Mouse (Mus musculus): ENCODE data around the gene Pbx1. TPM values are rescaled to one million over a fixed set of nuclear protein-coding genes. Genes with fewer than 3 reads are reported as not detected.

The Pbx1 gene
- polyA plus RNA-seq, 1 experiment from 2014 or later = 23.2 TPM

GRCm38 (mm10) chr1:168167781-168168180 lies 264.3 kb downstream of the Pbx1 start:
- Histone ChIP-seq H3K4me2 (replicated peaks; ENCODE audit: low read depth) (no peak overlapping the region), H3K9ac (ENCODE audit: low read length) (no peak overlapping the region), H3K27me3 (ENCODE audit: control insufficient read depth, insufficient read depth, low read length) (no peaks in the 10 kb centered on the region), H3K4me3 (ENCODE audit: low read depth, low read length) (no peak overlapping the region), H3K4me1 (replicated peaks; ENCODE audit: control insufficient read depth, insufficient read depth) (0 out of 2 replicates have a peak, but pooled peaks cover 2% of the 10 kb centered on the region), H3K36me3 (ENCODE audit: control insufficient read depth, insufficient read depth, low read length) (no peaks in the 10 kb centered on the region), H3K9me3 (ENCODE audit: control insufficient read depth, low read length) (no peaks in the 10 kb centered on the region), H3K27ac (replicated peaks) (no peak overlapping the region)
- no peak for TF ChIP-seq EP300 (optimal IDR thresholded peaks at IDR 0.05)
- DNase-seq (ENCODE audit: low spot score) (no peak), ATAC-seq (ENCODE audit: low FRiP score, low TSS enrichment) (no peak)
- 93% methylated on average over 5 of the region's 5 CpGs for WGBS

- no peak for ATAC-seq (ENCODE audit: low FRiP score, low TSS enrichment)
- H3K9ac ChIP-seq (ENCODE audit: low read length) = no peak overlapping the region
- H3K4me3 ChIP-seq (ENCODE audit: low read depth, low read length) = no peak overlapping the region
- H3K36me3 ChIP-seq (ENCODE audit: control insufficient read depth, insufficient read depth, low read length) = no peaks in the 10 kb centered on the region
- DNase-seq (ENCODE audit: low spot score) = no peak
- H3K4me2 ChIP-seq (replicated peaks; ENCODE audit: low read depth) = no peak overlapping the region
- no peaks in the 10 kb centered on the region for H3K27me3 ChIP-seq (ENCODE audit: control insufficient read depth, insufficient read depth, low read length)
- 90% methylated on average over 2 of the region's 2 CpGs for WGBS
- no peaks in the 10 kb centered on the region for H3K9me3 ChIP-seq (ENCODE audit: control insufficient read depth, low read length)
- 0 out of 2 replicates have a peak, but pooled peaks cover 2% of the 10 kb centered on the region for H3K4me1 ChIP-seq (replicated peaks; ENCODE audit: control insufficient read depth, insufficient read depth)
- no peak overlapping the region for H3K27ac ChIP-seq (replicated peaks)
- no peak for TF ChIP-seq EP300 (optimal IDR thresholded peaks at IDR 0.05)
- no peak for TF ChIP-seq CTCF (IDR thresholded peaks at IDR 0.05; ENCODE audit: low read depth)
Measured at GRCm38 (mm10) chr1:168166841-168167240, 265.2 kb downstream of the Pbx1 start.

- H3K27ac ChIP-seq (replicated peaks) = no peak overlapping the region
- no peak for TF ChIP-seq EP300 (optimal IDR thresholded peaks at IDR 0.05)
Measured at GRCm38 (mm10) chr1:168164945-168165344, 267.1 kb downstream of the Pbx1 start.

DNA sequence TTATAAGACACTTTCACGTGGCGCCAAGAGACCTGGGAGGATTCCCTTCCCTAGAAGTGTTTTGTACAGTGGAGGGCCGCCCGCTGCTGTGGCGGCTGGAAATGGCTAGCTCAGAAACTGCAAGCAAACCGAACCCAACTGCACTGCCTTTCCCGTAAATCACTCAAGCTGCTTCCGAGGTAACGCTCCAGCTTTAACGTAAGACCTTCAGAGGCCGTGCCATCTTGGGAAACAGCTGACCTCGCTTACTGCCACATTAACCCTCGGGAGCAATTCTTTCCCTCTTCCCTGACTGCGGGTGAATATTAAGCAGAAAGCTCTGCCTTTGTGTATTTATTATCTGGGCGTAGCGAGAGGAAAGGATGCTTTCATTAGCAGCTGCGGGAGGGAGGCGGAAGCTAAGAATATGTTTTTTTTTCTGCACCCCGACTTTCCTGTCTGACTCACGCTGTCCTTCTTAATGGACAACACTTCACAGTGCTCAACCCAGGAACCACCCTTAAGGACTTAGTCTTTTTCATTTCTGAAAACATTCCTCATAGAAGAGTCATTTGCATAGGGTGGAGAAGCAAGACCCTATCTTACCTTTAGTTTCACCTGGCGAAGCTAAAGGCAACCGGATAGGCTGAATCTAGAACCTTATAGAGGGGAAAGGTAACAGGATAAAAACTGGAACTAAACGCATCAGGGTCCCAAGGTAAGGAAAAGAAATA lies 268.4 kb downstream of the Pbx1 start:
- H3K9me3 ChIP-seq (ENCODE audit: control insufficient read depth, low read length) = no peaks in the 10 kb centered on the region
- no peak overlapping the region; the same call in 1 of the 2 replicates for H3K4me2 ChIP-seq (replicated peaks; ENCODE audit: low read depth)
- no peaks in the 10 kb centered on the region for H3K36me3 ChIP-seq (ENCODE audit: control insufficient read depth, insufficient read depth, low read length)
- H3K27me3 ChIP-seq (ENCODE audit: control insufficient read depth, insufficient read depth, low read length) = no peaks in the 10 kb centered on the region
- no peak overlapping the region for H3K4me3 ChIP-seq (ENCODE audit: low read depth, low read length)
- ATAC-seq (ENCODE audit: low FRiP score, low TSS enrichment) (peak; percentile 78), DNase-seq (ENCODE audit: low spot score) (peak; percentile 19)
- WGBS = 39% methylated on average over 23 of the region's 23 CpGs
- H3K9ac ChIP-seq (ENCODE audit: low read length) = no peak overlapping the region; the same call in 1 of the 2 replicates
- H3K27ac ChIP-seq (replicated peaks) = peak overlapping the region; percentile 40
- no peak for TF ChIP-seq CTCF (IDR thresholded peaks at IDR 0.05; ENCODE audit: low read depth)
- no peak for TF ChIP-seq EP300 (optimal IDR thresholded peaks at IDR 0.05)
- H3K4me1 ChIP-seq (replicated peaks; ENCODE audit: control insufficient read depth, insufficient read depth) = 0 out of 2 replicates have a peak, but pooled peaks cover 2% of the 10 kb centered on the region

More at GRCm38 (mm10) chr1:168164945-168165344, 267.1 kb downstream of the Pbx1 start:
- no peak for DNase-seq (ENCODE audit: low spot score)
- H3K27me3 ChIP-seq (ENCODE audit: control insufficient read depth, insufficient read depth, low read length) = no peaks in the 10 kb centered on the region
- no peak overlapping the region for H3K9ac ChIP-seq (ENCODE audit: low read length)
- no peaks in the 10 kb centered on the region for H3K36me3 ChIP-seq (ENCODE audit: control insufficient read depth, insufficient read depth, low read length)
- WGBS = 67% methylated on average over 3 of the region's 3 CpGs
- H3K4me2 ChIP-seq (replicated peaks; ENCODE audit: low read depth) = no peak overlapping the region
- 0 out of 2 replicates have a peak, but pooled peaks cover 2% of the 10 kb centered on the region for H3K4me1 ChIP-seq (replicated peaks; ENCODE audit: control insufficient read depth, insufficient read depth)
- H3K9me3 ChIP-seq (ENCODE audit: control insufficient read depth, low read length) = no peaks in the 10 kb centered on the region
- H3K4me3 ChIP-seq (ENCODE audit: low read depth, low read length) = no peak overlapping the region
- ATAC-seq (ENCODE audit: low FRiP score, low TSS enrichment) = no peak

- Histone ChIP-seq H3K4me3 (ENCODE audit: low read depth, low read length) (no peak overlapping the region), H3K9me3 (ENCODE audit: control insufficient read depth, low read length) (no peaks in the 10 kb centered on the region), H3K9ac (ENCODE audit: low read length) (no peak overlapping the region), H3K4me1 (replicated peaks; ENCODE audit: control insufficient read depth, insufficient read depth) (no peaks in the 10 kb centered on the region), H3K4me2 (replicated peaks; ENCODE audit: low read depth) (no peak overlapping the region), H3K27ac (replicated peaks) (no peak overlapping the region), H3K27me3 (ENCODE audit: control insufficient read depth, insufficient read depth, low read length) (no peaks in the 10 kb centered on the region), H3K36me3 (ENCODE audit: control insufficient read depth, insufficient read depth, low read length) (no peaks in the 10 kb centered on the region)
- 83% methylated on average over 6 of the region's 6 CpGs for WGBS
- no peak for TF ChIP-seq EP300 (optimal IDR thresholded peaks at IDR 0.05)
- TF ChIP-seq CTCF (IDR thresholded peaks at IDR 0.05; ENCODE audit: low read depth) = no peak
- ATAC-seq (ENCODE audit: low FRiP score, low TSS enrichment) (no peak), DNase-seq (ENCODE audit: low spot score) (no peak)
Measured at GRCm38 (mm10) chr1:168139138-168139682, 292.9 kb downstream of the Pbx1 start.

GRCm38 (mm10) chr1:168138669-168139068 lies 293.4 kb downstream of the Pbx1 start:
- no peaks in the 10 kb centered on the region for H3K4me1 ChIP-seq (replicated peaks; ENCODE audit: control insufficient read depth, insufficient read depth)
- H3K27ac ChIP-seq (replicated peaks) = no peak overlapping the region
- H3K9ac ChIP-seq (ENCODE audit: low read length) = no peak overlapping the region
- no peaks in the 10 kb centered on the region for H3K36me3 ChIP-seq (ENCODE audit: control insufficient read depth, insufficient read depth, low read length)
- 81% methylated on average over 4 of the region's 4 CpGs for WGBS
- no peak overlapping the region for H3K4me2 ChIP-seq (replicated peaks; ENCODE audit: low read depth)
- TF ChIP-seq EP300 (optimal IDR thresholded peaks at IDR 0.05) (no peak), CTCF (IDR thresholded peaks at IDR 0.05; ENCODE audit: low read depth) (no peak)
- H3K27me3 ChIP-seq (ENCODE audit: control insufficient read depth, insufficient read depth, low read length) = no peaks in the 10 kb centered on the region
- DNase-seq (ENCODE audit: low spot score) (no peak), ATAC-seq (ENCODE audit: low FRiP score, low TSS enrichment) (no peak)
- H3K9me3 ChIP-seq (ENCODE audit: control insufficient read depth, low read length) = no peaks in the 10 kb centered on the region
- no peak overlapping the region for H3K4me3 ChIP-seq (ENCODE audit: low read depth, low read length)
